Mouse (Mus musculus) cortical plate, adult 2 months (tissue): ENCODE results near the gene Rpl13.

Experiments used
- CTCF ChIP-seq: fragments of 200-500 bp; IDR thresholded peaks from 2 replicates; pipeline ENCODE4 v1.5.1; 2011; ENCODE audit warnings: mild to moderate bottlenecking, control low read depth, low read length; ENCODE audit not compliant: insufficient read depth; ENCODE audit errors: extremely low read depth
- POLR2A ChIP-seq: fragments of 200-500 bp; IDR thresholded peaks from 2 replicates; pipeline ENCODE4 v1.6.1; 2011; ENCODE audit warnings: mild to moderate bottlenecking, low read length, control low read depth; ENCODE audit not compliant: insufficient read depth; ENCODE audit errors: extremely low read depth

- TF ChIP-seq CTCF: no peak
- TF ChIP-seq POLR2A: no peak
Observed at GRCm38 (mm10) chr8:123106531-123106930, 4.4 kb downstream of the Rpl13 start.
